Mouse (Mus musculus) cerebellum, adult 18-20 months (tissue): ENCODE results near the gene Fam240a.
A peak's percentile ranks its signal among the peaks of the same experiment; 100 is the strongest.

Experiments
- DNase-seq, 2 experiments: peaks; one replicate each; pipeline ENCODE4 v3.0.0; 2021

Gene Fam240a

DNA sequence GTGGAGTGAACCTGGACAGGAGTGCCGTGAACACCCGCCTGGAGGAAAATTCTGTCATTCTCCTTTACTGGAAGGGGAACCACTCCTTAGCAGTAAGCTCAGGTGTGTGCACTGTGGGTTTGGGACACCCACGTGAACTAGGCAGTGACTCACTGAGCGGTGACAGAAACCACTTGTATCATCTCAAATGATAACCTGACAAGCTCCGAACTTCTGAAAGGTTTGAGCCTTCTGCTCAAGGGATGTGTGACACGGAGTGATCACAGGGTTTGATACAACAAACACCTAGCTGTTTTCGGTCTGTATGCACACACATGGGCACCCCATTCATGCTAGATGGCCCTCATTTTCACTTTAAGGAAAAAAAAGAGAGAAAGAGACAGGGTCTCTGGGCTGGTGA is at the start of gene Fam240a:
TSS of gene Fam240a (minus strand) at position 76 of the 400 bp plus-strand sequence.
- no peak for DNase-seq

DNA sequence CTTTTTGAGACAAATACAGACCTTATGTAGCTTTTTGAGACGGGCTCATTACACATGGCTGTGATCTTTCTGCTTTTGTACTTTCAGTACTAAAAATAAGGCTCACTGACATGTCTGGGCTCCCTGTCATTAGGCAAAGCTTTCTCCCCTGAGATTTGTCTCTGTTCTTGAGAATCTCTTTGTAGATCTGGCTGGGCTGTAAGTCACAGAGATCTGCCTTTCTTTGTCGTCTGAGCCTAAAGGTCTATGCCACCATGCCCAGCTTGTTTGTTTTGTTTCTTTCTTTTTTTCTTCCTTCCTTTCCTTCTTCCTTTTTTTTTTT is 49.2 kb upstream of the Fam240a start:
- no peak for DNase-seq

DNA sequence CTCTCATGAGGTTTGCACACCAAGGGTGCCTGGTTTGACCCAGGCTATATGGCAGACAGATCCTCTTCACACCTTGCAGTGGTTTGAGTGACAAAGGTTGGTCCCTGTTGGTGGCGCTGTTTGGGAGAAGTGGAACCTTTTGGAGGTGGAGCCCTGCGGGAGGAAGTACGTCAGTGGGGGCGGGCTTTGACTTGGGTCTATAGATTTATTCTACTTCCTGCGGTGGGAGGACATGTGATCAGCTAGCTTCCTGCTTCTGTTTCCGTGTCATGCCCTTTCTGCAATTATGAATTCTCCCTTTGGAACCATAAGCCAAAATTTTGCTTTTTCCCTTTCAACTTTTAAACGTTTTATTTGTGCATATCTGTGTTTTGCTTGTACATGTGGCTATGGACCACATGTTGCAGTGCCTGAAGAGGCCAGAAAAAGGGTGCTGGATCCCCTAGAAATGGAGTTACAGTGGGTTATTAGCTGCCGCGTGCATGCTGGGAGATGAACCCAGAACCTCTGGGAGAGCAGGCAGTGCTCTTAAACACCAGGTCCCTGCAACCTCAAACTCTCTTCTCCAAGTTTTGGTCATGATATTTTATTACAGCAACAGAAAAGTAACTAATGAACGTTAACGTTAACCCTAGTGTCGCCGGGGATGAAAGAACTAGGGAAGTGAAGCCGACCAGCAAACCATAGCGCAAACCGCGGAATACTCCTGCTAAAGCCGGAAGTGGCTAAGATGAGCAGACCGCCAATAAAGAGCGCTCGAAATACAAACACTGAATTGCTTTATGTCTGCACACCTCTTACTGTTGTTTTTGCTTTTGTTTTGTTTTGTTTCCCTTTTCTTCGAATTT is 48.6 kb upstream of the Fam240a start:
- DNase-seq: no peak

DNA sequence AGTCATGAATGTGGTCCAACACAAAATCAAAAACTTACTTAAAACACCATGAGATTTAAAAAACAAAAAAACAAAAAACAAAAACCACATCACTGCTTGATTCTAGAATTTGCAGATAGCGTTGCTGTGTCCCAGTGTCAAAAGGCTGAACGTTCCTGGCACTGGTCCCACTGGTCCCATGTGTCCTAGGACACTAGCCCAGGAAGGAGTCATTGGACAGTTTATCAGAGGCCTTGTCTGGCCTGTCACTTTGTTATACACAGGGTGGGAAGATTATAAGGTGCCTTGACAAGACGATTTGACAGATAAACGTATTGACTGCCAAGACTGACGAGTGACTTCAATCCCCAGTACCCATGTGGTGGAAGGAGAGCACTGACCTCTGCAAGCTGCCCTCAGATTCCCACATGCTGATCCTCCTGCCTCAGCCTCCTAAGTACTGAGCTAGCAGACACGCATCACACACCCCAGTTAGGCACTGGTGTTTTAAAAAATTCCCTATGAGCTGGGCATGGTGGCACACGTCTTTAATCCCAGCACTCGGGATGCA is 47.0 kb upstream of the Fam240a start:
- DNase-seq: no peak

DNA sequence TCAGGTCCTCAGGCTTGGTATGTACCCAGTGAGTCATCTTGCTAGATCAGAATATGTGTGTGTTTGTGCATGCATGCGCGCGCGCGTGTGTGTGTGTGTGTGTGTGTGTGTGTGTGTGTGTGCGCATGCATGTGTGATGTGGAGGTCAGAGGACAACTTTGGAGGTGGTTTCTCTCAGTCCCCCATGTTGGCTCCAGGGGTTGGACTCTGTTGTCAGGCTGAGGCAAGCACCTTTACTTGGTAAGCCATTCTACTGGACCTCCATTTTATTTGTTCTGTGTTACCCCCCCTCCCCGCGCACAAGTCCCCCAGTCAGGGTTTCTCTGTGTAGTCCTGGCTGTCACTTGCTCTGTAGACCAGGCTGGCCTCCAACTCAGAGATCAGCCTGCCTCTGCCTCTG is 44.7 kb upstream of the Fam240a start:
- no peak for DNase-seq

DNA sequence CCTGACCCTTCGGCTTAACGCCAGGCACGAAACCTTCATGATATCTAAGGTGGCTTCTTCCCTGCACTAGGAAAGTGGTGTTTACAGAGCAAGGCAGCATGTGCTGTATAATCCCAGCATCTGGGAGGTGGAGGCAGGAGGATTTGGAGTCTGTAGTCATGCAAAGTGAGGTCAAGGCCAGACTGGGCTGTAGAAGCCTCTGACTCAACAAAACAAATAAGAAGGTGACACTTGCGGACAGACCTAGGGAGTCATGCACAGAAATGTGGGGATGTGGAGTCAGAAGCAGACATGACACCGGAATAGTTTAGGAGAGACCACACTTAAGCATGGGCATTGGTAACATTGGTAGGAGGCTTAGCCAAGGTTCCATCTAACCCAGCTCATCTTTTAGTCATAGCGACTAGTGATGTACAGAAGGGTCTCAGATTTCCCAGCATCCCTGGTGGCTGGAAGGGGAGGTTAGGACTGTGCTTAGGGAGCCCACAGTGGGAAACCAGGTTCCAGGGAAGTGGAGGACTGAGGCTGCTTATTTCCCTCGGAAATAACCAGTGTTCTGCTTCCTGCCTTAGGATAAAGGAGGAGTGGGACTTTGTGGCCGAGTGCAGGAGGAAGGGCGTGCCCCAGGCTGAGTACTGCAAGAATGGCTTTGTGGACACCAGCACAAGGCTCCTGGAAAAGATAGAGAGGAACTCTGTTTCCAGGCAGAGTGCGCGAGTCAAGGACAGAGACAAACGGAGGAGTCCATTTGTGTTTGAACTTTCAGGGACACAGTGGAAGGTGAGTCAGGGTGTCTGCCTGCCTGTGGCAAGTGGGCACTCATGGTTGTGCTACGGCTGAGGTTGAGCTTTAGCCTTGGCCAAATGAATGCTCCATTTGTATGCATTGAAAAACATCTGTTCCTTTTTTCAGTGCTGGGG is 43.8 kb upstream of the Fam240a start:
- no peak for DNase-seq

DNA sequence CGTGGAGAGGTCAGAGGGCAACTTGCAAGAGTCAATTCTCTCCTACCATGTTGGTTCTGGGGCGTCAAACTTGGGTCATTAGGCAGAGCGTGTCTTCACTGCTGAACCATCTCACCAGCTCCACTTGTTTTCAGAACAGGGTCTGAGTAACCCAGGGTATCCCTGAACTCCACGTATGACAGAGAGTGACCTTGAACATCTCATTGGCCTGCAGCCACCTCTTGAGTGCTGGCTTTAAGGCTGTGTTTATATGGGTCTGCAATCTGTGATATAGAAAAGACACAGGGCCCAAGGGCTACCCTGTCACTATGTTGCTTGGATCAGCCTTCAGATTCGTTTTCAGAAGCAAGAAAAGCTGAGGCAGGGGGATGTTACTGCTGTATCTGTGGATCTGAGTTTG is 43.0 kb upstream of the Fam240a start:
- DNase-seq: no peak

DNA sequence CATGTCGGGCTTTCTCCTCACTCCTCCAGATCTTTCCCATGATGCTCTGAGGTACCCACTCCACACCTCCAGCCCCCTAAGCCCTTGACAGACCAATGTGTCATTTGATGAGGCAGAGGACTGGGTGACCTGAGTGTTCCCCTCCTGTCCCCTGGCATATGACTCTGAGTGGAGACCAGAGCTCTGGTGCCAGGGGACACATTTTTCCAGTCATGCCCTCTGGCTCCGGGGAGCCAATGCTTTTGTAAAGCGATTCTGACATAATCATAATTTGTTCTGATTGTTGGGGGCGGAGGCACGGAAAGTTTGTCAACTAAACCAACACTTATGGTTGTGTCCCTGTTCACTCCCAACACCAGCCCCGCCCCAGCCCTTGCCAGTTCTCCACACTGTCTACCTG is 39.3 kb upstream of the Fam240a start:
- no peak for DNase-seq

DNA sequence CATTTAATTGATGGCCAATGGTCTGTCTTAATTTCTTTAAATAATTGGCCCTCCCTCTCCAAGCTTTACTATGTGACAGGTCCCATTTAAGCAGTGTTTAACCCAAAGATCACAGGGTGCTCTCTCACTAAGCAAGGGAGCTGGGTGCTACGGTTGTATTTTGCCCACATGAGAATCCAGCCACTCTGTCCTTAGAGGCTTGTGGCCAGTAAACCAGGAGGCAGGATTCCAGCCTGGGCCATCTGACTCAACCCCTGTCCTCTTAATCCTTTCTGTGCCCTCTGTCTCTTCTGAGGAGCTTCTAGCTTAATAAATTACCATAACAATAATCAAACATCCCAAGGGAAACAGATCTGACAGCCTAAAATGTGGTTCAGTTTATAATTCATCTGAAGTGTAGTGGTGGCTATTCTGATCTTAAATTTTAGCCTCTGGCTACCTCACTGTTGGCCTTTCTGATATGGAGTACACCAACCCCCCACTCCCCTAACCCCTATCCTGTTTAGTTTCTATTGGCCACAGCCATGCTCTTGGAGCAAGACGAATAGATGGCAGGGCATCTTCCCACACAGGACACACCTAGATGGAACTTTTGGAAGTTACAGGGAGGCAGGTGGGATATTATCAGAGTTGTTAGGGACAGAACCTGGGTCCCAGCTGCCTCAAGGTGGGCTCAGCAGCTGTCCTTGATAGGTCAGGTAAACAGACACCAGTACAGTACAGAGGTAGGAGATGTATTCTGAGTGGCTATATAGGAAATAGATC is 38.2 kb upstream of the Fam240a start:
- no peak for DNase-seq

DNA sequence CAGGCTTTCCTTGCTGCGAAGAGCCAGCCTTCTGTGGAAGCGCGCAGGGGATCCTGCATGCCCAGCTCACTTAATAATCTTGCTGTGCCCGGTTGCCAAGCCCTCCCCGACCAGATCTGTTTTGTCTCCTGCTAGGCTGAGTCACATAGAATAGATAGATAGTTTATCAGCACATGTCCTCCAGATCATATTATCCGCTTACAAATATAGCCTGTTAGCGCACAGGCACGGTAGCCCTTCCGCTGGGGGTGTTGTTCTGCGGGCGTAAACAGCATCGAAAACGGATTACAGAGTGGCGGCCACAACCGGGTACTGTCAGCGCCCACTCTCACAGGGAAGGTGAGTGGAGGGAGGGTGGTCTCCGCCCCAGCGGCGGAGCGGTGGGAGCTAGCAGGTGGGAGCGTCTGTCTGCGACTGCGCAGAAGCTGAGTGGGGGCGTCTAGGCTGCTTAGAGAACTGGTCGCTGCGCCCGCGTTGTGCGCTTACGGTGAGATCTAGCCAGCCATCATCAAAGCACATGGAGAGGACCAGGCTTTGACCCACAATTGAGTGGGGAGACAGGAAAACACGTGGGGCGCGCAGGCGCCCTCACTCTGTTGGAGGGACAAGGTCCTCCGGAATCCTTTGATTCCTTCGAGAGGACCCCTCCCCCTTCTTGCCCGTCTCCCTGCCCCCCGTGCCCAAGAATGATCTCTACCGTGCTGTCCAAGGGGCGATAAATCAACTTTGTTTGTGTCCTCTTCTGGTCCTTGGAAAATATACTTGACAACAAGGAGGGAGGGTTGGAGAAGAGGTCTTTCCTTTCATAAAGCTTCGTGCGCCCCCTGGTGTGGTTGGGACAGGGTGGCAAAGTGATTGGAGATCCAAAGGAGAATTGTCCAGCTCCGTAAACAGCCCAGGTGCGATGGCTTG is 37.1 kb upstream of the Fam240a start:
- peak; percentile 11 to 22 for DNase-seq

DNA sequence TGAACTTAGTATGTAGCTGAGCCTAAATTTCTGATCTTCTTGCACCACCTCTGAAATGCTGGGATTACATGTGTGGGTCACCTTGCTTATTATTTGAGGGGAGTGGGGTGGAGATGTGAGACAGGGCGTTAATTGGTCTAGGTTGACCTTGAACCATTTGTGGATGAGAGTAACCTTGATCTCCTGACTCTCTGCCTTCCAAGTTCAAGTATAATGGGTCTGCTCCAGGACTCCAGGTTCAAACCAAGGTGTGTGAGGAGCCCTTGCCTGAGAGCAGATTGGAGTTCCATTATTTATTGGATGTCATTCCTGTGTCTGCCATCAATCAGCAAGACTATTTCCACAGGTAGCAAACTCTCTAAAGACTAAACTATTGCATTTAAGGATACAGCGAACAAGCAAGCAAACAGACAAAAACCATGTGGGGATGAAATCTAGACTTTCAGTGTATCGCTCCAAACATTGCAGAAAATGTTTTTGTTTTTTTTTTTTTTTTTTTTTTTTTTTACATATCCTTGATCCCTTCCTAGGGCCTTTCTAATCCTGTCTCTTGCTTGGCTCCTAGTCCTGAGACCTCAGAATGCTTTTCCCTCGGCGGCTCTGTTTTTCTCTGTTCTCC is 36.4 kb upstream of the Fam240a start:
- DNase-seq: no peak

DNA sequence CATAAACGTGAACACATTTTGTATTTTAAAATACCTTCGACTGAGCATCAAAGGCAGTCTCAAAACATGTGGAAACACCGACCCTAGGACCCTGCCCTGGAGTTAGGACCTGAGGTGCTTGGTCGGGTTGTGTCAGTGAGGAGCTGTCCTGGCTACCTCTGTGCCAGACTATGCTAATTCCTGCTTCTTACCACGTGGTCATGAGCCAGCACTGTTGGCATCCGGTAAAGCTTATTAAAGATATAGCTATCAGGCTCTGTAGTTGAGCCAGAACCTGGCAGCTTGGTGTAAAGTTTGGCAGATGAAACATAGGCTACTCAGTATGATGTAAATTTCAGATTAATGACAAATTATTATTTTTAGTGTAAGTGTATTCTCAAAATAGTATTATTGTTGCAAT is 35.7 kb upstream of the Fam240a start:
- no peak for DNase-seq

DNA sequence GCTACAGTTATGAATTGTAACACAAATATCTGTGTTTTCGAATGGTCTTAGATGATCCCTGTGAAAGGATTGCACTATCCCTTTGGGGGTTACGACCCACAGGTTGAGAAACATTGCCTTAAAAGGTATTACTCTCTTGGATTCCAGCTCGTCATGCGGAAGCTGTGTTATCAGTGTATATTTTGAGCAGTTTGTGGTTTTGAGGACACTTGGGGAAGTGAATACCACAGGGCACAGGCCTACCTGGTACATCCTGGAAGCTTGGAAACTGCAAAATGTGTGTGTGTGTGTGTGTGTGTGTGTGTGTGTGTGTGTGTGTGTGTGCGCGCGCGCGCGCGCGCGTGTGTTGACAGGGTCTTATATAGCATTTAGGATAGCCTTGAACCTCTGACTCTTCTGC is 35.2 kb upstream of the Fam240a start:
- no peak for DNase-seq

DNA sequence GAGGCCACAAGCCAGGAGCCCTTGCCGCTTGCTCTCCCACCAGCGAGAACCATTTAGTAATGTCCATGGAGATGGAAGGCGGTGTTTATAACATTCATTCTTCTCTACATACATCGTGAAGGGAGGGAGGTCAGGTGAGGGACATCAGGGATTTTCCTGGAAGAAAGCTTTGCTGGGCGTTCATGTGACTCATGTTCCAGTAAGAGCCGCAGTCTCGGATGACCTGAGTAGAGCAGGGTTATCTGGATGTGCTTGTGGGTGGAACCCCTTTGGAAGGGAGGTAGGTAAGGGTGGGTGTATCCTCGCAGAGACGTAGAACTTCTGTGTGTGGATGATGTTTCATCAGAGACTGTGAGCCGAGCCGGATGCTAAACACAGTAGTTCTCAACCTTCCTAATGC is 34.7 kb upstream of the Fam240a start, which contains the start of gene Lrrc2:
TSS of gene Lrrc2 (plus strand) at position 149 of the 400 bp plus-strand sequence.
- DNase-seq: no peak

DNA sequence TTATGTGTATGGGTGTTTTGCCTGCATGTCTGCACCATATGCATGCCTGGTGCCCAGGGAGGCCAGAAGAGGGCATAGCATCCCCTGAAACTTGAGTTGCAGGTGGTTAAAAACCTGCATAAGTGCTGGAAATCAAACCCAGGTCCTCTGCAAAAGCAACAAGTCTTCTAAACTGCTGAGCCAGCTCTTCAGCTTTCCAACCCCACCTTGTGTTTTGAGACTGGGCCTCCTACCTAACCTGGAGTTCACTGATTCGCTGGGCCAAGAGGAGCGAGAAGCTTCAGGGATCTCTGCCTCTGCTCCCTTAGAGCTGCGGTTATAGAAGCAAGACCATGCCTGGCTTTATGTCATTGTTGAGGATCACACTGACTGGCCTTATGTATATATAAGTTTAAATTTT is 33.4 kb upstream of the Fam240a start:
- no peak for DNase-seq

DNA sequence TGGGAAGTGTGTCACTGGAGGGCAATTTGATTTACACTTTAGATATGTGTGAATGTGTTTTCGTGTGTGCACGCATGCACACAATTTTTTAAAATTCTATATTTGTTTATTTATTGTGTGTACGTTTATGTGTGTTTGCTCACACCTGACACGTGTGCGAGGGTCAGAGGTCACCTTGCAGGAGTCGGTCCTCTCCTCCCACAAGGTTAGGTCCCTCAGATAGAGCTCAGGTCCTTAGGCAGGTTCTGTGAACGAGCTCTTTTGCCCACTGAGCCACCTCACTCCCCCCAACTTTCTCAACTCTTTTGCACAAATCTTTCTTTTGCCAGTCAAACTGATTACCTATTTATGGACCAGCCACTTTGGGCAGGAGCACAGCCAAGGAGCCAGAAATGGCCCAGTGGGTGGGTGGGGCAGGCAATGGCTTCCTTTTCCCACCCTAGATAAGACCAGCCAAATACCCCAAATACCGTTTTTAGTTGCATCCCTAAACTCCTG is 32.2 kb upstream of the Fam240a start:
- no peak for DNase-seq

DNA sequence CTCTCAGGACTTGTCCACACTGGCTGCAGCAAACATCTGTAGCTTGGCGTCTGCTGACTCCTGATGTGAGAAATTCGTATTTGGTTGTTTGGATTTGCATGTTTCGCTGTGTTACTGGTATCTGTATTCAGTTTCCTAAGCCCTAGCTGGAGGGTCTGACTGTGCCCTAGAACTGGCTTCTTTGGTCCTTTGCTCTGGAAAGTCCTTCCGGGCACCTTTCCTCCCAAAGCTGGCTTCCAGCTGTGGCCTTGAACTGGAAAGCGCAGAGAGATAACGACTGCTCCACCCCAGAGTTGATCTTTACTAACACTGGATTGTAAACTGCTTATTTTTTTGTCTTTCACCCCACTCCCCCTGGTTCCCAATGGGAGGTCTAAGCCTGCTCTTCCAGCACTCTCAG is 31.2 kb upstream of the Fam240a start:
- DNase-seq: no peak

DNA sequence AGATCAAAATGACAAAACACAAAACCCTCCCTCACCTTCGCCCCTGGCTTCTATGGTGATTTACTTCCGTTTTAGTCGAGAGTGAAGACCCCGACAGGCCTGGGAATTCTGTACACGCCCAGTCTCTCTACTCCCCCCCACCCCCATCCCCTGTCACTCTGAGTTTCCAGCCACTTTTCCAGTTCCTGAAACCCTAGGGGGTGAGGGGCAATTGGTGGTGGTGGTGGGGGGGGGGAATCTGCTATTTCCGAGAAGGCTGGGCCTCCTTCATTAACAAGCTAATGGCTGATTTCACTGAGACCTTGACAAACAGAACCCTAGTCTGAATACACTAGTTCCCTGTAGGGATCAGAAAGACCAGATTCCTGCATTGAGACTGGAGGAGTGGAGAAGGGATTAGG is 30.6 kb upstream of the Fam240a start:
- DNase-seq: no peak

DNA sequence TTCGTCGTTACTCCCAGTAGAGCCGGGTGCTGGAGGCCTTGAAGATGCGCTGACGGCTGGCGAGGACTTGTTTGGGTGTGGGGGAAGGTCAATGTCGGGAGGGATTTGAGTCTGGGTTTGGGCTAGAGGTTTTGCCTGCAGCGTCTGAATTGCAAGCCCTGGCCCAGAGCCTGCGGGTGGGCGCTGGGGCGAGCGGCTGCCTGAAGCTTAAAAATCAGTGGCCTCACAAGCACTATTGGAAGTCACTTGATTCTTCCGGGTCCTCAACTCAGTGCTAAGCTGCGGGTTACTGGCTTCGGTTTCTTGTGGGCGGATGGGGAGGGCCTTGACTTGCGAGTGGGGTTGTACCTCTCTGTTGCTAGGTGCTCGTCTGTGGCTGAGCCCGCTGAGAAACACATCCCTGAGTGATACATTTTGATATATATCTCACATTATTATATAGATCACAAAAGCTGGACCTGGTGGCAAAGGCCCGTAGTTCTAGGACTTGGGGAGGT is 29.9 kb upstream of the Fam240a start:
- no peak for DNase-seq

DNA sequence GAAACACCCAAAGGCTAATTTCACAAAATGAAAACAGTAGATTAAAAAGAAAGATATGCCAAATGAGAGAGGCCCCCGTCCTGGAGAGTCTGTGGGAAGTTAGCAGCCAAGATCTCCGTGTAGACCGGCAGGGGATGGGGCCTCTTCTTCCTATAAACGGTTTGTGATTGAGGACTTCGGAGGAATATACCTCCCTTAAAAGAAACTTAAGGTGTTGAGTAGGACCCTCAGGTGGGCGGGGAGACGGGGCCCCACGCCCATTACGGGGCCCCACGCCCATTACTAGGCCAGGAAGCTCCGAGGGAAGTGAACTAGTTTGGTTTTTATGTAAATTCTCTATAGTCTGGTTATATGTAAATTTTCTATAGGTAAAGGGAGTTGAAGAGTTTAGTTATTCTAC is 29.3 kb upstream of the Fam240a start, which contains the start of gene Tdgf1:
TSS of gene Tdgf1 (minus strand) at position 233 of the 400 bp plus-strand sequence.
- DNase-seq: no peak

DNA sequence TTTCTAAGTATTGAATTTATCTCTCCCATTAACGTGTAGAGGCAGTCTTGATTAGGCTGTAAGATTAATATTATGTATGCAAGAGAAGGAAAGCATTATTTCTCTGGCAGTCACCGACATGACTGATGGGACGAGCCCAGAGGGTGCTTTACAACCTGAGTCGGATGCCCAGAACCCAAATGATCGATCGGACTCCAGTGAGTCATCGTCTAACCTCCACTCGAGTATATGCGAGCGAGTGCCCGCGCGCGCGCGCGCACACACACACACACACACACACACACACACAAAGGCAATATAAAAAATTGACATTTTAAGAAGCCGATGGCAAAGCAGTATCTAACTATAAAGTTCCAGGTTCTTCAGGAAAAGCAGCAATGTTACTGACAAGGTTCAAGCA is 28.7 kb upstream of the Fam240a start:
- no peak for DNase-seq
